Mouse (Mus musculus) stomach, embryonic 16.5 days (tissue): ENCODE data around the gene Eps8l2. TPM values are rescaled to one million over a fixed set of nuclear protein-coding genes. Genes with fewer than 3 reads are reported as not detected.

Source experiments
- ATAC-seq: fragments of 200-750 bp; cut with Nextera tagmentation; 2 replicates; pipeline ENCODE4 v1.8.0; 2017; ENCODE audit warnings: moderate number of reproducible peaks, moderate TSS enrichment; ENCODE audit not compliant: insufficient read depth, low FRiP score
- H3K27ac ChIP-seq: fragments of 300-500 bp; sonication (generic); 2 replicates; pipeline ENCODE4 v1.5.1; 2014; ENCODE audit warnings: low read length
- H3K27me3 ChIP-seq: fragments of 300-500 bp; sonication (generic); 2 replicates; pipeline ENCODE4 v1.6.1; 2014; ENCODE audit warnings: low read length, control low read depth, mixed read lengths; ENCODE audit not compliant: control insufficient read depth, insufficient read depth
- H3K36me3 ChIP-seq: fragments of 300-500 bp; sonication (generic); 2 replicates; pipeline ENCODE4 v1.6.1; 2014; ENCODE audit warnings: low read length; ENCODE audit not compliant: control insufficient read depth, insufficient read depth
- H3K4me1 ChIP-seq: fragments of 300-500 bp; sonication (generic); 2 replicates; pipeline ENCODE4 v1.6.1; 2014; ENCODE audit warnings: low read length, control low read depth, mixed read lengths; ENCODE audit not compliant: control insufficient read depth, insufficient read depth
- H3K4me2 ChIP-seq: fragments of 300-500 bp; sonication (generic); 2 replicates; pipeline ENCODE4 v1.6.1; 2014; ENCODE audit warnings: low read depth, low read length, mixed read lengths
- H3K4me3 ChIP-seq: fragments of 300-500 bp; sonication (generic); replicated peaks from 2 replicates; pipeline ENCODE4 v1.5.1; 2014; ENCODE audit warnings: mild to moderate bottlenecking, low read length
- H3K9ac ChIP-seq: fragments of 300-500 bp; sonication (generic); 2 replicates; pipeline ENCODE4 v1.6.1; 2014; ENCODE audit warnings: low read length
- H3K9me3 ChIP-seq: fragments of 300-500 bp; sonication (generic); replicated peaks from 2 replicates; pipeline ENCODE4 v1.6.1; 2016; ENCODE audit warnings: low read length, control low read depth; ENCODE audit not compliant: control insufficient read depth
- WGBS: fragments of 180-500 bp; shearing (Covaris S2); extraction: QIAGEN DNeasy Blood & Tissue Kit; methylation state at CpG from one replicate; pipeline ENCODE4 v1.1.7; 2014; 5-methylcytosine and 5-hydroxymethylcytosine counted together
- polyA plus RNA-seq: library from polyadenylated mRNA; unstranded; fragments of >200 nt; fragmentation: Nextera tagmentation; extraction: Ambion mirVana; gene quantifications from 2 replicates; pipeline ENCODE4 v1.2.1, GENCODE M21; 2015

The Eps8l2 gene
- polyA plus RNA-seq, 1 experiment from 2014 or later = 79.4 TPM

DNA sequence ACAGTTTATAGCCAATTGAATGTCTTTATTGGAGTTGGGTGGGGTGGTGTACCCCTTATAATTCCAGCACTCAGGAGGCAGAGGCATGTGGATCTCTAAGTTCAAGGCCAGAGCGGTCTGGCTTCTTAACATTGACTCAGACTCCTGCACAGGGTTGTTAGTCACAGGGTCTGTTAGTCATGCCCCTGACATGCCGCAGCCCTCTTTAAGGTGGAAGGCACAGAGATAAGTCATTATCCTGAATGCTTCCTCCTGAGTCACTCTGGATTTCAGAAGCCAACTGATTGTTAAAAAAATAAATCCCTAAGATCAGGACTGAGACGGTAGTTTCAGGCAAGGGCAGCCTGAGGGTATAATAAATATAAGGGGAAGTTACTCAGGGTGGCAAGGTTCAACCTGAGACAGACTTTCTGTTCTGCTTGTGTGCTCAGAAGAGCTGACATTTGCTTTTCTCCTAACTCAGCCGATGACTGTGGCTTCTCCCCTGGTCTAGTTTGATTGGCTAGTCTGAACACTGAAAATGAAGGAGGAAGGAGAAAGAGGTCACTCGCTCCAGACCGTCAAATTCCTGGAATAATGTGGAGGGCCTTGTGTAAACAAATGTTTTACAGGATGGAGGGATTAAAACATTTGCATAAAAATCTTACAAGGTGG is 33.4 kb downstream of the Eps8l2 start:
- ATAC-seq = peak; percentile 33; the same call in 1 of the 2 replicates

DNA sequence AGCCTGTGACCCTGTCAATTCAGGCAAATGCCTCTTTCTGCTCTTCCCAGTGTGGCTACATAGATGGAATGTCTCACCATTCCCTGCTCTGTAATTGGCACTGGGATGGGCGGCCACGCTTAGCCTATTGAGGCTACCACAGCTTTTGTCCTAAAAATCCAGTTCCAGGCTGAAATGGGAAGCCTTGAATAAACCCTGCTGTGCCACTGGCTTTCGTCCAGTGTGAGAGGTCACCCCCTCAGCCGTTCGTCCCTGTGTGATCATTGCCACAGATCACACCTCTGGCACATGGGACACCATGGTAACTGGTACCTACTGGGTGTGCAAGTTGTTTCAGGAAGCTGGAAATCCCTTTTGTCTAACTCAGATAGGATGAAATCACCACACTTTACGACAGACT is 34.9 kb downstream of the Eps8l2 start:
- H3K4me2 ChIP-seq = no peak overlapping the region
- no peaks in the 10 kb centered on the region for H3K4me1 ChIP-seq
- H3K27me3 ChIP-seq = no peaks in the 10 kb centered on the region
- H3K36me3 ChIP-seq = no peaks in the 10 kb centered on the region
- H3K4me3 ChIP-seq = no peak overlapping the region
- no peak for ATAC-seq
- no peak overlapping the region for H3K27ac ChIP-seq
- no peak overlapping the region for H3K9ac ChIP-seq
- WGBS = 79% methylated on average over 6 of the region's 6 CpGs
- H3K9me3 ChIP-seq = no peaks in the 10 kb centered on the region

More for the DNA sequence above, 33.4 kb downstream of the Eps8l2 start:
- WGBS = 28% methylated on average over 6 of the region's 6 CpGs
- Histone ChIP-seq H3K36me3 (no peaks in the 10 kb centered on the region), H3K4me3 (no peak overlapping the region), H3K4me2 (no peak overlapping the region), H3K27ac (no peak overlapping the region), H3K9me3 (no peaks in the 10 kb centered on the region), H3K27me3 (no peaks in the 10 kb centered on the region), H3K4me1 (no peaks in the 10 kb centered on the region), H3K9ac (no peak overlapping the region)

DNA sequence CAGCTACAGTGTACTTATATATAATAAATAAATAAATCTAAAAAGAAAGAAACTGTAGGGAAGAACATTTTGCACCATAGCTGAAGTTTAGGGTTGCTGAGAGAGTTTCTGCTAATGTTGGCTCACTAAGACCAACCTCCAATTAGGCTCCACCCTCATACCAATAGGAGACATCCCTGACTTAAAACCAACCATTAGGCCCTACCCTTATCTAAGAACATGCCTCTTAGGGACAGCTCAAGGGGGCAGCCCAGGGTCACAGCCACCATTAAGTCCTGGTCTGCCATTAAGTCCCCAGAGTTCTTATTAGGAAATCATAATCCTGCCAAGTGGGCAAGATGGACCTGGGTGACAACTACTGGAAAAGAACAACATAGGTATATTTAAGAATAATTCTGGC is 35.7 kb downstream of the Eps8l2 start:
- Histone ChIP-seq H3K36me3 (no peaks in the 10 kb centered on the region), H3K4me3 (no peak overlapping the region), H3K4me2 (no peak overlapping the region), H3K27ac (no peak overlapping the region), H3K27me3 (no peaks in the 10 kb centered on the region), H3K4me1 (no peaks in the 10 kb centered on the region), H3K9ac (no peak overlapping the region), H3K9me3 (no peaks in the 10 kb centered on the region)
- ATAC-seq = no peak

DNA sequence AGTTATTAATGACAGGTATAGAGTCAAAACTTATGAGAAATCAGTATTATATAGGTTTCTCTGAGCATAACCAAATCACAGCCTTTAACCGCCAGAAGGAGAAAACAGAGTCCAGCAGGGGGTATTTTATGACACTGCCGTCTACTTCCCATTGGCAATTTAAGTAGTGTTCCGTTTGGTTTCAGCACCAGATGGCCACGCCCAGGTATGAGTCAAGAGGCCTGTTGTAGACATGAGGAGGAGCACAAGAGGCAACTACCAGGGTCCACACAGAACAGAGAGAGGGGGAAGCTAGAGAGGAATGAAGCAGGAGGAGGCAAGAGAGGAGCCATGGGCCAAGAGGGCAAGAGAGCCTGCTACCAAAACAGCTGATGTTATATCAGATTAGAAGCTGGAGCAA is 40.9 kb downstream of the Eps8l2 start:
- Histone ChIP-seq H3K36me3 (no peaks in the 10 kb centered on the region), H3K27ac (no peak overlapping the region), H3K4me2 (no peak overlapping the region), H3K9ac (no peak overlapping the region), H3K27me3 (no peaks in the 10 kb centered on the region), H3K4me3 (no peak overlapping the region), H3K4me1 (no peaks in the 10 kb centered on the region), H3K9me3 (no peaks in the 10 kb centered on the region)
- ATAC-seq = no peak
- WGBS = 54% methylated on average over 4 of the region's 4 CpGs

DNA sequence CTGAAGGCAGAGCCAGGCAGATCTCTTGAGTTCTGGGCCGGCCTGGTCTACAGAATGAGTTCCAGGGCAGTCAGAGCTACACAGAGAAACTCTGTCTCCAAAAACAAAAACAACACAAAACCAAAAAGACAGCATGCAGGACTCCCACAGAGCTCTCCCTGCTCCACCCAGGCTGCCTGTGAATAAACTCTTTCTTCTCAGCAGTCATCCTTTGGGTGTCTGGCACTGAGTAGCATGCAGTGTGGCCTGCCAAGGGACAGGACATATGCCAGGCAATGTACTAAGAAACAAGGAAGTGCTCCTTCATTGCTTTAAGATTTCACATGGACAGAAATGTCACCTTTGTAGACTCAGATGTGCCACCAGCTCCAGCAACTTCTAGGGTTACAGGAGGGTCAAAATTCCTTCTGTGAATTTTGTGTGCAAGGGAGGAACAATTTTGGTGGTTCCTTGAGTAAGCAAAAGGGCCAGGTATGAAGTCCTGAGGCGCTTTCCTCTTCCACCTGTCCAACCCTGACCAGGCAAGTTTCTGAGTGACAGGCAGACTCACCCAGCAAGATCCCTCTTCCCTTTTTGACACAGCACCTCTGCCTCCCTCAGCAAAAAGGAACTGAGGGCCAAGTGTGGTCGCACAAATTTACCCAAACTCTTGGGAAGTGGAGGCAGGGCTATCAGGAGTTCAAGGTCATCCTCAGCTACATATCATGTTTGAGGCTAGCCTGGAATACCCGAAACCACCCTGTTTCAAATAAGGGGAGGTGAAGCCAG is 42.6 kb downstream of the Eps8l2 start:
- H3K4me3 ChIP-seq = no peak overlapping the region
- no peaks in the 10 kb centered on the region for H3K36me3 ChIP-seq
- no peaks in the 10 kb centered on the region for H3K9me3 ChIP-seq
- WGBS = 73% methylated on average over 4 of the region's 4 CpGs
- H3K27me3 ChIP-seq = no peaks in the 10 kb centered on the region
- no peak overlapping the region for H3K27ac ChIP-seq
- no peak overlapping the region for H3K4me2 ChIP-seq
- H3K9ac ChIP-seq = no peak overlapping the region
- no peak for ATAC-seq
- H3K4me1 ChIP-seq = no peaks in the 10 kb centered on the region

DNA sequence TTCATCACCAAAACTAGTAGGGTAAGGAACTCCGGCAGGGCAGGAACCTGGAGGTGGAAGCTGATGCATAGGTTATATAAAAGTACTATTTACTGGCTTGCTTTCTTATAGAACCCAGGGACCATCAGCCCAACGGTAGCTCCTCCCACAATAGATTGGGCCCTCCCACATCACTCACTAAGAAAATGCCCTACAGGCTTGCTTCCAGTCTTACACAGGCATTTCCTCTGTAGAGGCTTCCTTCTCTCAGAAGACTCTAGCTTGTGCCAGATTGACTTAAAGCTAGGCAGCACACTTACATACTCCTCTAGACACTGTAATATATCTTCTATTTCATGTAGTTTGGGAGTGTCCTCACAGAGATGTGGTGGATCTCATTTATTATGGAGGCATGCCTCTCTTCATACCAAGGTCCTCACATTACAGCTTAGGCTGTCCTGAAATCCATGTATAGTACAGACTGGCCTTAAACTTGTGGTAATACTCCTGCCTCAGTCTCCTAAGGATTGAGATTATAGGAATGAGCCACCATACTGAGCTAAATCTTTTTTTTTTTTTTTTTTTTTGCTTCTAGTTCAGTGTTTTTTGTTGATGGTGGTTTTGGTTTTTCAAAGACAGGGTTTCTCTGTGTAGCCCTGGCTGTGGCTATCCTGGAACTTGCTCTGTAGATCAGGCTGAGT is 49.3 kb downstream of the Eps8l2 start:
- no peaks in the 10 kb centered on the region for H3K9me3 ChIP-seq
- no peak for ATAC-seq
- H3K36me3 ChIP-seq = no peaks in the 10 kb centered on the region
- no peak overlapping the region for H3K4me2 ChIP-seq
- no peak overlapping the region for H3K27ac ChIP-seq
- no peak overlapping the region for H3K9ac ChIP-seq
- no peak overlapping the region for H3K4me3 ChIP-seq
- H3K4me1 ChIP-seq = peaks cover 11% of the 10 kb centered on the region
- no peaks in the 10 kb centered on the region for H3K27me3 ChIP-seq
- WGBS = 42% methylated on average over 2 of the region's 2 CpGs

DNA sequence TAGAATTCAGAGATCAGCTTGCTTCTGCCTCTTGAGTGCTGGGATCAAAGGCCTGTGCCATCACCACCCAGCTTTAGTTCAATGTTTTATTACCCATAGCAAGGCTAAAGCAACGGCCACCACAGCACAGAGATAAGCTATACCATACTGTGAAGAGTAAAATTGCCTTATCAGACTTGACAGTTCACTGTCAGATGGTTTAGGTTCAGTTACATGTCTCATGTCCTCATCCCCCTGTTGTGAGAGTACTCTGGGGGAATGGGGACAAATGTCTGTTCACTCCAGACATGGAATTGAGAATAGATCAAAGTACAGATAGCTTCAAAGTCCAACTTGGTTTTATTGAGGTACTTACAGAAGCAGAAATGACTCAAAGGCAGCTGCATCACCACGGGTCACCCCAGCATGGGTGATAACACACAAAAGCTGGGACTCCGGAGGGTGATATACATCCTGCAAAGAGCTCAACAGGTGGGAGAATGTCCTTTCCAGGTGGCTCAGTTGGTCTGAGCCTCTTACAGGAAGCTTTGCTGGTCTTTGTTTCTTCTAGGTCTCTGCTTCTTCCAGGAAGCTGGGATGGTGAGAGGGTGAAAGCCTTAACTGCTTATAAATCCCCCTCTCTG is 49.9 kb downstream of the Eps8l2 start:
- Histone ChIP-seq H3K4me1 (peaks cover 14% of the 10 kb centered on the region), H3K4me3 (no peak overlapping the region), H3K36me3 (no peaks in the 10 kb centered on the region), H3K27me3 (no peaks in the 10 kb centered on the region), H3K9ac (no peak overlapping the region), H3K9me3 (no peaks in the 10 kb centered on the region), H3K4me2 (no peak overlapping the region), H3K27ac (no peak overlapping the region)
- no peak for ATAC-seq
- WGBS = 45% methylated on average over 3 of the region's 3 CpGs

DNA sequence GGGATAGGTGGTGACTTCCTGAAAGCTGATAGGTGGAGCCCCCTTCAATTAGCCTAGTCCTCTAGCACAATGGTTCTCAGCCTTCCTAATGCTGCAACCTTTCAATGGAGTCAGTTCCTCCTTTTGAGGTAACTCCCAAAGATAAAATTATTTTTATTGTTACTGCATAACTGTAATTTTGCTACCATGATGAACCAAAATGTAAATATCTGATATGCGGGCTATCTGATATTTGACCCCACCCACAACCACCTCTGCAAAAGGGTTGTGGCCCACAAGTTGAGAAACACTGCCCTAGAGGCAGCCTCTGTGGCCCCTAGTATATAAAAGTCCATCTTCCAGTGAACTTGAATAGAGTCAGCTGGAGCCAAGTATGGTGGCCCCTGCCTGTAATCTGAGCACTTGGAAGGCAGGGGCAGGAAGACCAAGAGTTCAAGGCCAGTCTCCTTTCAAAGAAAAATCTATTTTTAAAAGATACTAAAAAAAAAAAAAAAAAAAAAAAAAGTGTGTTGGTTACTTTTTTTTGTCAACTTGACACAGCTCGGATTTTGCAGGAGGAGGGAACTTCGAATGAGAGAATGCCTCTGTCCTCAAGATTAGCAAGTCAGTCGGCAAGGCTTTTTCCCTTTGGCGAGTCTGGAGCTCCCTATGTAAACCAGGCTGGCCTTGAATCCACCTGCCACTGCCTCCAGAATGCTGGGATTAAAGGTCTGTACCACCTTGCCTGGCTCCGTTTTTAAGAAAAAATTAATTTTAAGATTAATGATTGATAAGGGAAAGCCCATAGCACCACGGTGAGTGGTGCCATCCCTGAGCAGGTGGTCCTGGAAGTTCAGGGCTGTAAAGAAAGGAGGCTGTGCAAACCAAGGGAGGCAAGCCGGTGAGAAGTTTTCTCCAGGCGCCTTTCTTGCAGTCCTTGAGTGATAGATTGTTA is 51.9 kb downstream of the Eps8l2 start:
- Histone ChIP-seq H3K4me2 (peak overlapping the region; percentile 98; the same call in 1 of the 2 replicates), H3K36me3 (no peaks in the 10 kb centered on the region)
- no peak for ATAC-seq

More for the DNA sequence above, 51.9 kb downstream of the Eps8l2 start:
- H3K9me3 ChIP-seq = no peaks in the 10 kb centered on the region
- 53% methylated on average over 9 of the region's 9 CpGs for WGBS
- H3K4me1 ChIP-seq = peaks cover 14% of the 10 kb centered on the region
- no peaks in the 10 kb centered on the region for H3K27me3 ChIP-seq
- H3K9ac ChIP-seq = no peak overlapping the region
- no peak overlapping the region for H3K4me3 ChIP-seq
- no peak overlapping the region for H3K27ac ChIP-seq
